ENCODE assay signal across 11 mouse cellular contexts in genomic region chr3:22147433-22147927, GRCm38 (mm10).
DNase-seq lines count a peak whose midpoint lies in the region; ATAC-seq and TF ChIP-seq lines count a peak whose summit lies in the region.
"Had no signal": no experiment of that assay in that cellular context is flagged by ENCODE, and none has a peak within 500 bp of the region (broad histone marks: within the 10 kb centered on the region; RNA-seq: fewer than 3 reads in every experiment).

No protein-coding gene starts in this region.

- 0 out of 2 replicates have a peak, but pooled peaks have one; percentile 12 for TF ChIP-seq CTCF in forebrain, postnatal 0 days (IDR thresholded peaks at IDR 0.05; ENCODE audit: low read depth)
- TF ChIP-seq CTCF in left cerebral cortex, adult 2 months (IDR thresholded peaks at IDR 0.05): peak; percentile 37

- 52% methylated on average over 1 of the region's 1 CpGs for WGBS in forebrain, postnatal 0 days
- 68% methylated on average over 1 of the region's 1 CpGs for WGBS in forebrain, embryonic 14.5 days

- H3K9ac ChIP-seq in forebrain, postnatal 0 days: no peak overlapping the region
- H3K9ac ChIP-seq in forebrain, embryonic 14.5 days (ENCODE audit: low read length): no peak overlapping the region
- H3K9ac ChIP-seq: limb, embryonic 15.5 days had no signal

- no peak overlapping the region for H3K27ac ChIP-seq in forebrain, postnatal 0 days (ENCODE audit: low read depth, low read length)
- H3K27ac ChIP-seq in forebrain, embryonic 14.5 days (ENCODE audit: low read depth, low read length): no peak overlapping the region
- H3K27ac ChIP-seq in left cerebral cortex, adult 2 months: no peak overlapping the region
- H3K27ac ChIP-seq: limb, embryonic 15.5 days had no signal

- no peaks in the 10 kb centered on the region for H3K27me3 ChIP-seq in forebrain, postnatal 0 days (ENCODE audit: insufficient read depth, low read length)
- H3K27me3 ChIP-seq in forebrain, embryonic 14.5 days (replicated peaks; ENCODE audit: control insufficient read depth, insufficient read depth, low read length): no peaks in the 10 kb centered on the region
- H3K27me3 ChIP-seq: limb, embryonic 15.5 days had no signal

- H3K9me3 ChIP-seq in forebrain, postnatal 0 days (ENCODE audit: low read length): no peaks in the 10 kb centered on the region
- no peaks in the 10 kb centered on the region for H3K9me3 ChIP-seq in forebrain, embryonic 14.5 days (replicated peaks; ENCODE audit: control insufficient read depth, low read length)
- H3K9me3 ChIP-seq: limb, embryonic 15.5 days had no signal

- H3K36me3 ChIP-seq in forebrain, postnatal 0 days (ENCODE audit: insufficient read depth): no peaks in the 10 kb centered on the region
- no peaks in the 10 kb centered on the region for H3K36me3 ChIP-seq in forebrain, embryonic 14.5 days (ENCODE audit: control insufficient read depth, insufficient read depth, low read length)
- H3K36me3 ChIP-seq: limb, embryonic 15.5 days had no signal

- no peak overlapping the region for H3K4me2 ChIP-seq in forebrain, postnatal 0 days (ENCODE audit: low read depth)
- H3K4me2 ChIP-seq in forebrain, embryonic 14.5 days (ENCODE audit: low read length): no peak overlapping the region
- H3K4me2 ChIP-seq: limb, embryonic 15.5 days had no signal

- no peak overlapping the region for H3K4me3 ChIP-seq in forebrain, postnatal 0 days (ENCODE audit: low read depth, low read length)
- no peak overlapping the region for H3K4me3 ChIP-seq in forebrain, embryonic 14.5 days (ENCODE audit: low read depth, low read length)
- no peak overlapping the region for H3K4me3 ChIP-seq in left cerebral cortex, adult 2 months
- H3K4me3 ChIP-seq: limb, embryonic 15.5 days had no signal

- intact Hi-C loops in left cerebral cortex, adult 2 months (cut with DNase I): no loop called here
- intact Hi-C loops in left cerebral cortex, postnatal 10 days (cut with DNase I): no loop called here

- DNase-seq in forebrain, postnatal 0 days: no peak
- no peak for DNase-seq in forebrain, embryonic 14.5 days (ENCODE audit: low spot score)
- DNase-seq in left cerebral cortex, adult 2 months (ENCODE audit: extremely low spot score in 1 of 2, low spot score in 2 of 2): no peak
- no peak for DNase-seq in left cerebral cortex, postnatal 10 days (ENCODE audit: extremely low spot score in 1 of 2, low spot score in 2 of 2)
- peak; percentile 47 for DNase-seq in adipocyte (ENCODE audit: low spot score)
- peak; percentile 59 for DNase-seq in lung, postnatal 36 days
- DNase-seq in embryo, embryonic 11 days: no peak
- DNase-seq in spleen, postnatal 14 days (ENCODE audit: low spot score in 2 of 2): no peak
- DNase-seq: retina, postnatal 1 day had no signal

- H3K4me1 ChIP-seq in forebrain, postnatal 0 days (ENCODE audit: insufficient read depth): no peaks in the 10 kb centered on the region
- H3K4me1 ChIP-seq in forebrain, embryonic 14.5 days (ENCODE audit: control insufficient read depth, insufficient read depth, low read length): no peaks in the 10 kb centered on the region
- H3K4me1 ChIP-seq: limb, embryonic 15.5 days had no signal

- ATAC-seq in forebrain, postnatal 0 days: no peak
- no peak for ATAC-seq in forebrain, embryonic 14.5 days
- ATAC-seq: forebrain, embryonic 16.5 days had no signal

Comparison
In these comparisons a context has a peak if more than half of its experiments do, and no peak if none do; other contexts are left out.
1. DNase-seq: peak in adipocyte (single experiment) and lung, postnatal 36 days (single experiment); none in forebrain, postnatal 0 days (single experiment), forebrain, embryonic 14.5 days (single experiment), left cerebral cortex, adult 2 months (0 of 2), left cerebral cortex, postnatal 10 days (0 of 2), embryo, embryonic 11 days (single experiment) and spleen, postnatal 14 days (0 of 2).